Mouse (Mus musculus): ENCODE measurements at regions not wholly inside any gene's neighbourhood (a gene's known extent, or its start where the extent isn't known, plus 50 kb on each side); places are given as distances from the start of the nearest gene placed in this dataset.

DNA sequence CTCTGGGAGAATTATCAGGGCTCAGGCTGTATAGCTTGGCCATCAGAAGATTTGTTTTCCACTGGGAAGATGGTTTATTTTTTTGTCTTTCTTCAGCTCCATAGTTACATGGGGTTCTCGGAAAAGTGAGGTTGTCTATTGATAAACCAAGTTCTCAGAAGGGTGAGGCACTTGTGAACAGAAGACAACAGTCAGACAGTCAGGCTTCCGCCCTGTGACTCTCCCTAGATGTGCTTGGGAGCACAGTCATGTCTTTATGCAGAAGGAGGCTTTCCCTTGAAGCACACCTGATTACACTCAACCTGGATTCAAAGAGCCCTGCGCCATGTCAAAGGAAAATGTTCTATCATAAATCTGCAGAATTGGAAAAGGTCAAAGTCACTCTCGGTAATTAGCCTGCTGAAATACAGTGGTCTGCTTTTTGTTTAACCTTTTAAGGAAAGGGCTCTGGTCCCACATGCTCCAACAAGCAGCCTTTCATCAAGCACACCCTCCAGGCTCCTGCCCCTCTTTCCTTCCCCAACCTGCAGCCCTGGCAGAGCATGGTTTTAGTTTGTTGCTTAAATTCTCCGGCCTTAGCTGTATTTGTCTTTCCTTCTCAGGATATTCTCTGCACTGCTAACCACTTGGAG lies 152.8 kb upstream of the Bmp2 start:
- DNase-seq (ENCODE audit: extremely low spot score, low spot score): no peak
- peaks cover 81% of the 10 kb centered on the region for H3K27me3 ChIP-seq (ENCODE audit: poor library complexity, severe bottlenecking)
- no peaks in the 10 kb centered on the region for H3K9me3 ChIP-seq
- no peak overlapping the region for H3K4me3 ChIP-seq
- WGBS: 76% methylated on average over 5 of the region's 5 CpGs
- no peaks in the 10 kb centered on the region for H3K36me3 ChIP-seq (replicated peaks)
- H3K27ac ChIP-seq: no peak overlapping the region
- peaks cover 24% of the 10 kb centered on the region for H3K4me1 ChIP-seq

- Histone ChIP-seq H3K36me3 (replicated peaks) (no peaks in the 10 kb centered on the region), H3K9me3 (no peaks in the 10 kb centered on the region), H3K4me1 (peaks cover 24% of the 10 kb centered on the region), H3K27me3 (ENCODE audit: poor library complexity, severe bottlenecking) (peaks cover 86% of the 10 kb centered on the region), H3K4me3 (no peak overlapping the region), H3K27ac (no peak overlapping the region)
- DNase-seq (ENCODE audit: extremely low spot score, low spot score): no peak
- WGBS: 21% methylated on average over 3 of the region's 3 CpGs
Observed at GRCm38 (mm10) chr2:133400963-133401362, 151.0 kb upstream of the Bmp2 start.

- no peak for DNase-seq (ENCODE audit: extremely low spot score, low spot score)
- Histone ChIP-seq H3K36me3 (replicated peaks) (no peaks in the 10 kb centered on the region), H3K27ac (no peak overlapping the region), H3K9me3 (no peaks in the 10 kb centered on the region), H3K4me1 (no peaks in the 10 kb centered on the region), H3K27me3 (ENCODE audit: poor library complexity, severe bottlenecking) (no peaks in the 10 kb centered on the region), H3K4me3 (no peak overlapping the region)
- 88% methylated on average over 8 of the region's 8 CpGs for WGBS
Observed at GRCm38 (mm10) chr2:133416990-133417581, 134.9 kb upstream of the Bmp2 start.

- DNase-seq (ENCODE audit: extremely low spot score, low spot score): no peak
- Histone ChIP-seq H3K4me3 (no peak overlapping the region), H3K36me3 (replicated peaks) (no peaks in the 10 kb centered on the region), H3K4me1 (no peaks in the 10 kb centered on the region), H3K9me3 (no peaks in the 10 kb centered on the region), H3K27me3 (ENCODE audit: poor library complexity, severe bottlenecking) (no peaks in the 10 kb centered on the region), H3K27ac (no peak overlapping the region)
- 80% methylated on average over 6 of the region's 6 CpGs for WGBS
Observed at GRCm38 (mm10) chr2:133419686-133420303, 132.2 kb upstream of the Bmp2 start.

GRCm38 (mm10) chr2:133425538-133425937 lies 126.4 kb upstream of the Bmp2 start:
- 89% methylated on average over 5 of the region's 5 CpGs for WGBS
- Histone ChIP-seq H3K36me3 (replicated peaks) (no peaks in the 10 kb centered on the region), H3K4me3 (no peak overlapping the region), H3K27me3 (ENCODE audit: poor library complexity, severe bottlenecking) (no peaks in the 10 kb centered on the region), H3K27ac (no peak overlapping the region), H3K4me1 (no peaks in the 10 kb centered on the region), H3K9me3 (no peaks in the 10 kb centered on the region)
- no peak for DNase-seq (ENCODE audit: extremely low spot score, low spot score)

GRCm38 (mm10) chr2:133427039-133427438 lies 124.9 kb upstream of the Bmp2 start:
- WGBS: 53% methylated on average over 1 of the region's 1 CpGs
- H3K4me1 ChIP-seq: no peaks in the 10 kb centered on the region
- no peaks in the 10 kb centered on the region for H3K36me3 ChIP-seq (replicated peaks)

DNA sequence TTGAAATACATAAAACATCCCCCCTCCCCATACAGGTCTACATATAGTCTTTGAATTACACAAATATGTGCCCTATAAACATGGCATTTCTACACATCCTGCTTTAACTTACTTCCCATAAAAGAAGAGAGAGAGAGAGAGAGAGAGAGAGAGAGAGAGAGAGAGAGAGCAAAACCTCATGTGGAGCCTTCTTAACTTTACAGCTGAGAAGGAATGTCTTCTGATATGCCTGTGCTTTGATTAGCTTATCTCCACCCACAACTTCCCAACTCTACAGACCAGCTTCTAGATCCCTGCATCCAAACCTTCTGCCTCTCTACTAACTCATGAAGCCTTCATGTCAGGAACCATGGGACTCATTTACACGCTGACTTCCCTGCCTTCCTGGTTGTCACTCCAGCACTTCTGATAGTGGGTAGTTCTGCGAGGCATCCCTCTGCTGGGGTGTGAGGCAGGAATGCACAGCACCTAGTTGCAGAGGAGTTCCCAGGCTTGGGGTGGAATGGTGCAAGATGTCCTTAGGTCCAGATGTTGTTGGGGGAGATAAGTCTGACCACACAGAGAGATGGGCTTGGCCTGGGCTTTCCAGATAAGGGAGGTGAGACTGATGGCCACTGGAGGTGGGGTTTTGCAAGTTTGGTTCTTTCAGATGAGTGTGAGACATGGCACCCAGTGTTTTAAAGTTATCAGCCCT lies 122.4 kb upstream of the Bmp2 start:
- no peak for DNase-seq (ENCODE audit: extremely low spot score, low spot score)
- 80% methylated on average over 2 of the region's 2 CpGs for WGBS
- Histone ChIP-seq H3K4me1 (no peaks in the 10 kb centered on the region), H3K27me3 (ENCODE audit: poor library complexity, severe bottlenecking) (no peaks in the 10 kb centered on the region), H3K9me3 (no peaks in the 10 kb centered on the region), H3K4me3 (no peak overlapping the region), H3K27ac (no peak overlapping the region), H3K36me3 (replicated peaks) (no peaks in the 10 kb centered on the region)

More at GRCm38 (mm10) chr2:133427039-133427438, 124.9 kb upstream of the Bmp2 start:
- no peak for DNase-seq (ENCODE audit: extremely low spot score, low spot score)
- Histone ChIP-seq H3K9me3 (no peaks in the 10 kb centered on the region), H3K27ac (no peak overlapping the region), H3K27me3 (ENCODE audit: poor library complexity, severe bottlenecking) (no peaks in the 10 kb centered on the region), H3K4me3 (no peak overlapping the region)

DNA sequence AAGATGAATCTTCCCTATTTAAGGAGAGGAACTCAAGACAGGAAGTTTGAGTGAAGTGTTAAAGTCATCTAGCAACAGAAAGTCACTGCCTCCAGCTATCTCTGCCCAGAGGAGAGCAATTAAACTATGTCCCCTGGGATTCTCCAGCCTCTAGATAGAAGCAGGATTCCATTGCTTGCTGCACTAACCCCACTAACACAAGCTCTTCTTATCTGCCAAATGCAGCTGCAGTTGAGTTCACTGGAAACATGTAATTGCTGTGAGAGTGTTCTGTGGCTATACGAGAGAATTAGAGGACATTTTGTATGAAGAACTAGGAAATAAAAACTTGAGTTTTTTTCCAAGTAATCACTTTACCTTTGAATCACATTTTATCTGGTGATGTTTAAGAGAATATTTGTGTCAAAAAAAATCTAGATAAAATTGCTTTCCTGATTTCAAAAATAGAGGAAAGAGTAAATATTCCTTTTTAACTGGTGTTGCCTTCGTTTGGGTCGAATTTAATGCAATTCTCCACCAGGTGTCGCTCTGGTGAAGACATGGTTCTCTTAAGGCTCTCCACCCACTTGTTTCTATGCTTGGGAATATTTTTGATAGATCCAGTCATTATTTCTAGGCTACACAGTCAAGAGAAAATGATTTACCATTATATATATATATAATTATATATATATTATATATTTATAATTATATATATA lies 121.1 kb upstream of the Bmp2 start:
- DNase-seq (ENCODE audit: extremely low spot score, low spot score): no peak
- Histone ChIP-seq H3K4me3 (no peak overlapping the region), H3K27me3 (ENCODE audit: poor library complexity, severe bottlenecking) (no peaks in the 10 kb centered on the region), H3K9me3 (no peaks in the 10 kb centered on the region), H3K4me1 (no peaks in the 10 kb centered on the region), H3K36me3 (replicated peaks) (no peaks in the 10 kb centered on the region), H3K27ac (no peak overlapping the region)
- WGBS: 58% methylated on average over 4 of the region's 4 CpGs

DNA sequence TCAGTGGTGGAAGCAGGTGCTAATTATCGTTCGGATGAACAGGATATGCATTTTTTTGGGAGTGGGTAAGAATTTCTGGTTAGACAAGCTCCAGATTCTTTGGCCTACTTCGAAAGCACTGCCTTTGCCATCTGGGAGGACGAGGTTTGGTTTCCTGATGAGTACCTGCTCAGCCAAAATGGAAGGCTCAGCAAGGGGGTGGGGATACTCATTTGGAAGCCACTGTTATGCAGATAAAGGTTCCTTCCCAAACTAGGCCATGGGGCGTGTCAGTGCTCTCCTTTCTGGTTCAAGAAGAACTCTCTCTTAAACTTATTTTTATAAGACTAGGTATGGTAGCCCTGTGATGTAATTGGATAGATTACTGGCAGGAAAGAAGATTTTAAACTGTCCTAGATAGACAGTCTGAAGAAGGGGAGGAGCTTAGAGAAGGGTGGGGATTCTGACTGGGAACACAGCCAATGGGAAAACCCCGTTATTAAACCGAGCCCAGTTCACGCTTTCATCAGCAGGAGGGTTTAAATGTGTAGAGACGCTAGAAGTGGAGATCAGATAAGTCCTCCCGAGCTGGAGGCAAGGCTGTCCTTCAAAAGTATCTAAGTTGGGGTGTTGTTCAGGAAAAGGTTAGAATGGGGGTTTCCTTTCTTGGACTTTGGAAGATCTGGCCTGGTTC lies 119.7 kb upstream of the Bmp2 start:
- 91% methylated on average over 10 of the region's 10 CpGs for WGBS
- no peaks in the 10 kb centered on the region for H3K27me3 ChIP-seq (ENCODE audit: poor library complexity, severe bottlenecking)

DNA sequence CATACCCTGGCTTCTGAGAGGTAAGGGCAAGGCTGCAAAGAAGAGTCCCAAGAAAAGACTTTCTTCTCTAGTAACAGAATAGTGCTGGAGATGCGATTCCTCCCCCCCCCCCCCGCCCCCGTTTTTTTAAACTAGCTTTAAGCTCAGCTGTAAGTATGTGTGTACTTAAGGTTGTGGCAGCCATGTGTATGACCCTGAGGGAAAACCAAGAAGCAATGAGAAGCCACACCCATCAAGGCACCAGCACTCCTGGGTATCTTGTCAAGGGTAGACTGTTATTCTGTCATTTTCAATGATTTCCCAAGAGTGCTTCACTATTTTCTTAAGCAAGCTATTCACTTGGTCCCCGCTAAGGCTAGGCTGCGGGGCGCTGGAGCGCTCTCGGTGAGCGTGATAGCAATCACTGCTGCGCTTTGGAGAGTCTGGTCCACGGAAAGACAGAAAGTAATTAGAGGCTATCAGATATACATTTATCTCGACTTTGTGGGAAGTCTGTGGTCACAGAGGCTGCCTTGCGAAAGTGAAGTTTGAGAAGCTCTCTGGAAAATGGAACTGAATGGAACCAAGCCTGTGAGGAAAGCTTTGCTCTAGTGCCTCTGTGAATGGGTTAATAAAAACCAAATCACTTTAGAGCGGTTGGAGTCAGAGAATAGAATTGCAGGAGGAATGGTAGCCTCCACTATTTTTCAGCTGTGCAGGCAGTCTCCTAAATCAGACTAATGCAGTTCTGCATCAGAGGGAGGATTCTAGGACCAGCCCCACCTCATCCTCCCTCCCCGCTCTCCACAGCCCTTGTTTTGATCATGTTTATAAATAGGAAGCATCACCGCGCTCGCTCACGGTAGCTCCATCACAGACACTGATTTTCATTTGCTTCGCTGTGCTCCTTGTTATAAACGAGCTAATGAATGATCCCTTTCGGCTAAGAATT lies 114.8 kb upstream of the Bmp2 start:
- H3K36me3 ChIP-seq (replicated peaks): no peaks in the 10 kb centered on the region
- H3K4me1 ChIP-seq: peaks cover 8% of the 10 kb centered on the region; the same call in 1 of the 2 replicates
- WGBS: 77% methylated on average over 22 of the region's 22 CpGs
- no peak for DNase-seq (ENCODE audit: extremely low spot score, low spot score)
- no peak overlapping the region for H3K27ac ChIP-seq
- no peaks in the 10 kb centered on the region for H3K27me3 ChIP-seq (ENCODE audit: poor library complexity, severe bottlenecking)
- no peak overlapping the region for H3K4me3 ChIP-seq
- H3K9me3 ChIP-seq: no peaks in the 10 kb centered on the region

More for the DNA sequence above, 119.7 kb upstream of the Bmp2 start:
- Histone ChIP-seq H3K27ac (no peak overlapping the region), H3K4me1 (peaks cover 4% of the 10 kb centered on the region; the same call in 1 of the 2 replicates), H3K9me3 (no peaks in the 10 kb centered on the region), H3K36me3 (replicated peaks) (no peaks in the 10 kb centered on the region), H3K4me3 (no peak overlapping the region)
- no peak for DNase-seq (ENCODE audit: extremely low spot score, low spot score)

DNA sequence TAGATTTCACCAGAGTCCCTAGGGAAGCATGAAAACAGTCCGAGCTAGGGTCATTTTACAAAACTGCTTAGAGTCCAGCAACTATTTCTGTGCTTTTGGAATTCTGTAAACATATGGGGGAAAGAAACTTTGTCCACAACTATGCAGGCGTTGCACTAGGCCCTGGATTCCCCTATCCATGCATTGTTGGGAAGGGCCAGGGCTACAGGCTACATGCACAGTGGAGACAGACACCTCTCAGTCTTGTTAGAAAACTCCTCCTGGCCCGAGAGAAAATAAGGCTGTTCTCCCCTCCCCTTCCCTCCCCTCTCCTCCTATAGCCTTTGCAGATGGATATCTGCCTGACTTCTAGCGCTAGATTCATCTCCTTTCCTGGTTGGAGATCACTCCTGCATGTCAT lies 113.9 kb upstream of the Bmp2 start:
- no peak for DNase-seq (ENCODE audit: extremely low spot score, low spot score)
- Histone ChIP-seq H3K27ac (no peak overlapping the region), H3K27me3 (ENCODE audit: poor library complexity, severe bottlenecking) (no peaks in the 10 kb centered on the region), H3K4me3 (no peak overlapping the region), H3K4me1 (peaks cover 8% of the 10 kb centered on the region; the same call in 1 of the 2 replicates), H3K9me3 (no peaks in the 10 kb centered on the region), H3K36me3 (replicated peaks) (no peaks in the 10 kb centered on the region)
- WGBS: 59% methylated on average over 4 of the region's 4 CpGs

All from forebrain, embryonic 10.5 days (tissue).